Mouse (Mus musculus) lung, embryonic 15.5 days (tissue): ENCODE measurements around the gene Extl1. TPM values are rescaled to one million over a fixed set of nuclear protein-coding genes. Genes with fewer than 3 reads are reported as not detected.

Experiments
- ATAC-seq: fragments of 200-750 bp; cut with Nextera tagmentation; 2 replicates; pipeline ENCODE4 v1.8.0; 2017; ENCODE audit warnings: moderate number of reproducible peaks, borderline replicate concordance; ENCODE audit not compliant: low FRiP score, low TSS enrichment; ENCODE audit errors: extremely low read depth
- H3K27ac ChIP-seq: fragments of 300-500 bp; sonication (generic); 2 replicates; pipeline ENCODE4 v1.5.1; 2015; ENCODE audit warnings: moderate library complexity, mild to moderate bottlenecking, inconsistent platforms
- H3K27me3 ChIP-seq: fragments of 300-500 bp; sonication (generic); 2 replicates; pipeline ENCODE4 v1.6.1; 2015; ENCODE audit warnings: inconsistent platforms
- H3K36me3 ChIP-seq: fragments of 300-500 bp; sonication (generic); 2 replicates; pipeline ENCODE4 v1.6.1; 2015; ENCODE audit warnings: inconsistent platforms
- H3K4me1 ChIP-seq: fragments of 300-500 bp; sonication (generic); 2 replicates; pipeline ENCODE4 v1.6.1; 2015; ENCODE audit warnings: inconsistent platforms
- H3K4me2 ChIP-seq: fragments of 300-500 bp; sonication (generic); 2 replicates; pipeline ENCODE4 v1.6.1; 2015; ENCODE audit warnings: inconsistent platforms, mild to moderate bottlenecking, moderate library complexity
- H3K4me3 ChIP-seq: fragments of 300-500 bp; sonication (generic); 2 replicates; pipeline ENCODE4 v1.5.1; 2015; ENCODE audit warnings: mild to moderate bottlenecking, inconsistent platforms
- H3K9ac ChIP-seq: fragments of 300-500 bp; sonication (generic); 2 replicates; pipeline ENCODE4 v1.6.1; 2015; ENCODE audit warnings: inconsistent platforms
- H3K9me3 ChIP-seq: fragments of 300-500 bp; sonication (generic); 2 replicates; pipeline ENCODE4 v1.6.1; 2016; ENCODE audit warnings: inconsistent platforms
- WGBS: fragments of 180-500 bp; shearing (Covaris S2); methylation state at CpG from one replicate; pipeline ENCODE4 v1.1.7; 2015; 5-methylcytosine and 5-hydroxymethylcytosine counted together
- polyA plus RNA-seq: library from polyadenylated mRNA; unstranded; fragments of >200 nt; fragmentation: Nextera tagmentation; extraction: Ambion mirVana; gene quantifications from 2 replicates; pipeline ENCODE4 v1.2.1, GENCODE M21; 2015

Extl1 gene
- polyA plus RNA-seq, 1 experiment from 2014 or later: 2.7 TPM

- no peak overlapping the region for H3K27ac ChIP-seq
- H3K4me3 ChIP-seq: no peak overlapping the region
- 56% methylated on average over 16 of the region's 16 CpGs for WGBS
- H3K4me2 ChIP-seq: peak overlapping the region; percentile 75; the same call in 1 of the 2 replicates
- no peaks in the 10 kb centered on the region for H3K27me3 ChIP-seq
- no peak for ATAC-seq
- peaks cover 4% of the 10 kb centered on the region; the same call in 1 of the 2 replicates for H3K36me3 ChIP-seq
- peaks cover 35% of the 10 kb centered on the region for H3K4me1 ChIP-seq
- no peaks in the 10 kb centered on the region for H3K9me3 ChIP-seq
- H3K9ac ChIP-seq: no peak overlapping the region
Measured at GRCm38 (mm10) chr4:134401856-134402570, 18.4 kb upstream of the Extl1 start.

DNA sequence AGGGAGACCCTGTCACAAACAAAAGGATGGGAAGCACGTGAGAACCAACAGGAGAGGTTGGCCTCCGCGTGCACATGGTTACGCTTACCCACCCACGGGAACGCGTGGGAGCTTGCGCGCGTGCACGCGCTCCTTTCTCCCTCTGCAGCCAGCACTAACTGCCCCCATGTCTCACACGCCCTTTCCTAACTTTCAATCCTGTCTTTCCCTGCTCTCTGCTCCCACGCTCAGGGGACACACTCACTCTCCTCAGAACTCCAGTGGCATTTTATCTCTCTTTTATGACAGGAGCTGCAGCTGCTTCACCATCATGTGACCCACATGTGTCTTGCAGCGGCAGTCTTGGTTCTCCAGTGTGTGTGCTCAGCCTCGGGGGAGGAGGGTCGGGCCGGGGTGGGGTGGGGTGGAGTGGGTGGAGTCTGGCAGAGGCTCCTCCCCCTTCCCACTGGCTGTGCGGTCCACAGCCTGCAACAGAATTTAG lies 17.6 kb upstream of the Extl1 start:
- Histone ChIP-seq H3K4me2 (peak overlapping the region; percentile 75), H3K4me1 (peaks cover 35% of the 10 kb centered on the region), H3K9me3 (no peaks in the 10 kb centered on the region), H3K36me3 (peaks cover 4% of the 10 kb centered on the region; the same call in 1 of the 2 replicates), H3K9ac (peak overlapping the region; percentile 25; the same call in 1 of the 2 replicates), H3K27ac (no peak overlapping the region), H3K27me3 (no peaks in the 10 kb centered on the region), H3K4me3 (peak overlapping the region; percentile 27)
- ATAC-seq: peak; percentile 59; the same call in 1 of the 2 replicates
- 4% methylated on average over 19 of the region's 19 CpGs for WGBS

DNA sequence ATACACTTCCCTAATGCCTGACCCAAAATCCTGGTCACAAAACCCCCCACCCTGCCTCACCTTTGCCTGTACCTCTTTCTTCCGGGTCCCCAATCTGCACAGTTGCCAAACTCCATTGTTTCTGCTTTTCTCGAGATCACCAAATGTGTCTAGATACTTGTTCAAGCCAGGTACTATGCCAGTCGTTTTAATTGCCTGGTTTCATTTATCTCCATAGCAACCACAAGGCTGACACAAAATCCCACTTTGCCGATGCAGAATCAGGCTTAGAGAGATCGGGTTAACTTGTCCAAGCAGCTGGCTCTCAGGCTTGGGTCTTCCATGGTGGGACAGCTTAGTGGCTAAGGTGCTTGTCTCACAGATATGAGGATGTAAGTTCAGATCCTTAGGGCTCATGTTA lies 16.6 kb upstream of the Extl1 start:
- H3K36me3 ChIP-seq: no peaks in the 10 kb centered on the region
- 31% methylated on average over 5 of the region's 5 CpGs for WGBS
- no peaks in the 10 kb centered on the region for H3K9me3 ChIP-seq
- H3K4me3 ChIP-seq: no peak overlapping the region
- ATAC-seq: no peak
- H3K27me3 ChIP-seq: no peaks in the 10 kb centered on the region
- no peak overlapping the region for H3K4me2 ChIP-seq
- H3K4me1 ChIP-seq: peaks cover 35% of the 10 kb centered on the region
- H3K9ac ChIP-seq: no peak overlapping the region
- no peak overlapping the region for H3K27ac ChIP-seq

- Histone ChIP-seq H3K27me3 (no peaks in the 10 kb centered on the region), H3K4me1 (peaks cover 34% of the 10 kb centered on the region), H3K4me2 (peak overlapping the region; percentile 82), H3K36me3 (no peaks in the 10 kb centered on the region), H3K27ac (peak overlapping the region; percentile 86), H3K9ac (peak overlapping the region; percentile 2; the same call in 1 of the 2 replicates), H3K9me3 (no peaks in the 10 kb centered on the region), H3K4me3 (no peak overlapping the region)
- 78% methylated on average over 9 of the region's 9 CpGs for WGBS
- ATAC-seq: no peak
Measured at GRCm38 (mm10) chr4:134397732-134398131, 14.1 kb upstream of the Extl1 start.

GRCm38 (mm10) chr4:134397121-134397520 lies 13.5 kb upstream of the Extl1 start:
- Histone ChIP-seq H3K9ac (peak overlapping the region; percentile 2; the same call in 1 of the 2 replicates), H3K27me3 (no peaks in the 10 kb centered on the region), H3K9me3 (no peaks in the 10 kb centered on the region), H3K4me1 (peaks cover 28% of the 10 kb centered on the region), H3K4me2 (peak overlapping the region; percentile 82), H3K4me3 (peak overlapping the region; percentile 54), H3K36me3 (no peaks in the 10 kb centered on the region), H3K27ac (peak overlapping the region; percentile 86)
- WGBS: 17% methylated on average over 7 of the region's 7 CpGs
- ATAC-seq: no peak

DNA sequence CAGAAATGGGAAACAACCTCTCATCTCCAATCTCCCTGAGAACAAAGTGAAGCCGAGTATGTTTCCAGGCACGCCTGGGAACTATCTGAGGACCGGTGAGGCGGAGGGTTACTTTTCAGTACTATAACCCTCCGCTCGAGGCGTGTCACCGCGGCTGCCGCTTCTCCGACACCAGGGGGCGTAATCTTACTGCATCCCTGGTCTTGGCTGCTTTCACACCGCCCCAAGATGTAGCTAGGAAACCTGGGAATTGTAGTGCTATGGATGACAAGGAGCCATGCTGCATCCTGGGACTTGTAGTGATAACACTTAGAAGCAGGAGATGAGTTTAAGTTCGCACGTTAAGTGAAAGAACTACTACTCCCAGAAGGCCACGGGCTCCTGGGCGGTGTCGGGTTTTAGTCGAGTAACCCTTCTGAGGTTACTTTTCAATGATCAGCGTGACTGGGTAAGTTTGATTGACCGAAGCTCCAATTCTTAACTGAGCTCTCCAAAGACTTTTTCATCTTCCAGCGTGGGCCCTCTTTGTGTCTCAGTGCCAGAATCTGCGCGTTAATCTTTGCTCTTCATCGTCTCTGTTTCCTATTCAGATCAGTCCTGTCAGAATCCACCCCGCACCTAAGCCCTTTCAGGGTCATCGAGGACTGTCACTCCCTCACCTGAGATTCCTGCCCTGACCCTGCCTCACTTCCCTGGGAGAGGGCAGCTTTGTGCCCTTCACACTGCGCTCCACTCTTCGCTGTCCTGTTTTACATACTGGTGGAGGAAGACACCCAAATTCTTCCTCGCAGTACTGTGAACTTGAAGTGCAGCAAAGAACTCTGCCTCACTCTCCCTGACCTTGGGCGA lies 12.6 kb upstream of the Extl1 start, which contains the start of gene Pafah2:
Pafah2 (plus strand) TSS at position 344 of the 849 bp plus-strand sequence.
- peak; percentile 96 for ATAC-seq
- Histone ChIP-seq H3K27ac (peak within 1 kb of the TSS; percentile 86), H3K9me3 (no peaks in the 10 kb centered on the region; the same call in 1 of the 2 replicates), H3K27me3 (no peaks in the 10 kb centered on the region), H3K9ac (peak within 1 kb of the TSS; percentile 48), H3K36me3 (no peaks in the 10 kb centered on the region), H3K4me3 (peak within 1 kb of the TSS; percentile 54), H3K4me1 (peaks cover 20% of the 10 kb centered on the region), H3K4me2 (peak within 1 kb of the TSS; percentile 82)
- under 1% methylated on average over 31 of the region's 31 CpGs for WGBS

DNA sequence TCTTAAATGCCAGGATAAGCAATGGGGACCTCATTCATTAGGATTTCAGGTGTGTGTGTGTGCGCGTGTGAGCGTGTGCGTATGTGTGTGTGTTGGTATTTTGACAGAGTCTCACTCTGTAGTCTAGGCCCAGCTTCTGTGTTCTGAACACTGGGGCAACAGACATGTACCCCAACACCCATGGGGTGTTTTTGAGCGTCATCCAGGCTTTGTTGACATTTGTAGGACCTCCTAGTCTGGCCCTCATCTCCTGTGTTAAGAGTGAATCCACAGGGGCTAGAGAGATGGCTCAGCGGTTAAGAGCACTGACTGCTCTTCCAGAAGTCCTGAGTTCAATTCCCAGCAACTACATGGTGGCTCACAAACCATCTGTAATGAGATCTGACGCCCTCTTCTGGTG lies 11.5 kb upstream of the Extl1 start:
- Histone ChIP-seq H3K36me3 (no peaks in the 10 kb centered on the region), H3K9me3 (peaks cover 3% of the 10 kb centered on the region; the same call in 1 of the 2 replicates), H3K4me2 (peak overlapping the region; percentile 82; the same call in 1 of the 2 replicates), H3K27me3 (no peaks in the 10 kb centered on the region), H3K27ac (no peak overlapping the region), H3K9ac (no peak overlapping the region), H3K4me3 (no peak overlapping the region), H3K4me1 (peaks cover 15% of the 10 kb centered on the region)
- ATAC-seq: no peak
- WGBS: 92% methylated on average over 7 of the region's 7 CpGs

GRCm38 (mm10) chr4:134393026-134393425 lies 9.4 kb upstream of the Extl1 start:
- Histone ChIP-seq H3K9me3 (peaks cover 3% of the 10 kb centered on the region; the same call in 1 of the 2 replicates), H3K4me1 (peaks cover 14% of the 10 kb centered on the region), H3K4me2 (peak overlapping the region; percentile 19; the same call in 1 of the 2 replicates), H3K27ac (peak overlapping the region; percentile 74), H3K27me3 (no peaks in the 10 kb centered on the region), H3K4me3 (no peak overlapping the region), H3K36me3 (no peaks in the 10 kb centered on the region), H3K9ac (no peak overlapping the region)
- WGBS: 14% methylated on average over 12 of the region's 12 CpGs
- ATAC-seq: no peak

GRCm38 (mm10) chr4:134392595-134392994 lies 8.9 kb upstream of the Extl1 start:
- peaks cover 3% of the 10 kb centered on the region; the same call in 1 of the 2 replicates for H3K9me3 ChIP-seq
- peaks cover 10% of the 10 kb centered on the region for H3K4me1 ChIP-seq
- 2% methylated on average over 7 of the region's 8 CpGs for WGBS
- no peak overlapping the region for H3K4me3 ChIP-seq
- peak overlapping the region; percentile 26 for H3K4me2 ChIP-seq
- no peak for ATAC-seq
- peak overlapping the region; percentile 74 for H3K27ac ChIP-seq
- no peaks in the 10 kb centered on the region for H3K36me3 ChIP-seq
- H3K27me3 ChIP-seq: no peaks in the 10 kb centered on the region
- no peak overlapping the region for H3K9ac ChIP-seq

DNA sequence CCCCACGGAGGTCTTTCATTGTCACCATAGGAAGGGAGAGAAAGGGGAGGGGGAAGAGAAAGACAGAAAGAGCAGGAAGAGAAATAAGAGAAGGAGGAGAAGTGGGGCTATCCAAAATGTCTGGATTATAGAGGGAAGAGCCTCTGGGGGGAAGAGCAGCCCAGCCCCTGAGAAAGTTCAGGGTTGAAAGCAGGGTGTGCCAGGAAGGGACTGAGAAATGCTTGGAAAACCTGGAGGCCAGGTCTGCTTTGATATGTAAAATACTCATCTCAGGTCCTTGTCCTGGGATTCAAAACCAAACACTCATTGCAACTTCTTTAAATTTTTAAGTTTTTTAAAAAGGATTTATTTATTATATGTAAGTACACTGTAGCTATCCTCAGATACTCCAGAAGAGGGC lies 8.0 kb upstream of the Extl1 start:
- Histone ChIP-seq H3K4me3 (no peak overlapping the region), H3K9ac (no peak overlapping the region)

GRCm38 (mm10) chr4:134388397-134388796 lies 4.7 kb upstream of the Extl1 start:
- peaks cover 4% of the 10 kb centered on the region; the same call in 1 of the 2 replicates for H3K4me1 ChIP-seq
- no peak overlapping the region for H3K4me2 ChIP-seq
- ATAC-seq: no peak
- H3K9me3 ChIP-seq: peaks cover 3% of the 10 kb centered on the region; the same call in 1 of the 2 replicates
- no peak overlapping the region for H3K4me3 ChIP-seq
- H3K9ac ChIP-seq: no peak overlapping the region
- WGBS: 10% methylated on average over 5 of the region's 5 CpGs
- no peaks in the 10 kb centered on the region for H3K27me3 ChIP-seq
- H3K36me3 ChIP-seq: no peaks in the 10 kb centered on the region
- no peak overlapping the region for H3K27ac ChIP-seq

More for the DNA sequence above, 8.0 kb upstream of the Extl1 start:
- ATAC-seq: no peak
- H3K9me3 ChIP-seq: peaks cover 3% of the 10 kb centered on the region; the same call in 1 of the 2 replicates
- H3K4me1 ChIP-seq: peaks cover 4% of the 10 kb centered on the region; the same call in 1 of the 2 replicates
- H3K27me3 ChIP-seq: no peaks in the 10 kb centered on the region
- H3K4me2 ChIP-seq: no peak overlapping the region
- H3K27ac ChIP-seq: no peak overlapping the region
- no peaks in the 10 kb centered on the region for H3K36me3 ChIP-seq
- WGBS: 91% methylated on average over 1 of the region's 1 CpGs
